Mouse (Mus musculus) intestine, postnatal 0 days (tissue): Measurements from ENCODE around the gene Zscan25. TPM values are rescaled to one million over a fixed set of nuclear protein-coding genes. Genes with fewer than 3 reads are reported as not detected.
"Not testable (repeated sequence)": the region's sequence is repeated elsewhere in the genome, so short reads cannot be mapped to it uniquely, and the experiment has no call there.

Experiments used
- ATAC-seq: fragments of 200-750 bp; cut with Nextera tagmentation; 2 replicates; pipeline ENCODE4 v1.8.0; 2017; ENCODE audit warnings: mild to moderate bottlenecking, moderate TSS enrichment, moderate library complexity
- H3K27ac ChIP-seq: fragments of 300-500 bp; sonication (generic); 2 replicates; pipeline ENCODE4 v1.5.1; 2014; ENCODE audit warnings: mild to moderate bottlenecking, low read depth, low read length, moderate library complexity
- H3K27me3 ChIP-seq: fragments of 300-500 bp; sonication (generic); replicated peaks from 2 replicates; pipeline ENCODE4 v1.6.1; 2014; ENCODE audit warnings: low read length, mixed read lengths; ENCODE audit not compliant: control insufficient read depth, insufficient read depth
- H3K36me3 ChIP-seq: fragments of 300-500 bp; sonication (generic); 2 replicates; pipeline ENCODE4 v1.6.1; 2014; ENCODE audit warnings: mild to moderate bottlenecking, moderate library complexity; ENCODE audit not compliant: control insufficient read depth, insufficient read depth
- H3K4me1 ChIP-seq: fragments of 300-500 bp; sonication (generic); replicated peaks from 2 replicates; pipeline ENCODE4 v1.6.1; 2014; ENCODE audit warnings: antibody characterized with exemption, low read length, mixed read lengths; ENCODE audit not compliant: control insufficient read depth, insufficient read depth
- H3K4me2 ChIP-seq: fragments of 300-500 bp; sonication (generic); replicated peaks from 2 replicates; pipeline ENCODE4 v1.6.1; 2014; ENCODE audit warnings: low read depth, mild to moderate bottlenecking, moderate library complexity
- H3K4me3 ChIP-seq: fragments of 300-500 bp; sonication (generic); 2 replicates; pipeline ENCODE4 v1.5.1; 2014; ENCODE audit warnings: low read depth, low read length
- H3K9ac ChIP-seq: fragments of 300-500 bp; sonication (generic); 2 replicates; pipeline ENCODE4 v1.6.1; 2014; ENCODE audit warnings: mild to moderate bottlenecking, low read depth, low read length
- H3K9me3 ChIP-seq: fragments of 300-500 bp; sonication (generic); 2 replicates; pipeline ENCODE4 v1.6.1; 2016; ENCODE audit warnings: mixed run types; ENCODE audit not compliant: control insufficient read depth
- CTCF ChIP-seq: sonication (generic); IDR thresholded peaks from 2 replicates; pipeline ENCODE4 v1.5.1; 2016; ENCODE audit warnings: low read depth, mild to moderate bottlenecking, control low read depth, antibody characterized with exemption, moderate library complexity
- WGBS: fragments of 180-500 bp; shearing (Covaris S2); extraction: QIAGEN DNeasy Blood & Tissue Kit; methylation state at CpG from one replicate; pipeline ENCODE4 v1.1.7; 2014; 5-methylcytosine and 5-hydroxymethylcytosine counted together
- polyA plus RNA-seq: library from polyadenylated mRNA; unstranded; fragments of >200 nt; fragmentation: Nextera tagmentation; extraction: Ambion mirVana; gene quantifications from 2 replicates; pipeline ENCODE4 v1.2.1, GENCODE M21; 2015

The Zscan25 gene
- polyA plus RNA-seq, 1 experiment from 2014 or later, result 0.14 TPM

DNA sequence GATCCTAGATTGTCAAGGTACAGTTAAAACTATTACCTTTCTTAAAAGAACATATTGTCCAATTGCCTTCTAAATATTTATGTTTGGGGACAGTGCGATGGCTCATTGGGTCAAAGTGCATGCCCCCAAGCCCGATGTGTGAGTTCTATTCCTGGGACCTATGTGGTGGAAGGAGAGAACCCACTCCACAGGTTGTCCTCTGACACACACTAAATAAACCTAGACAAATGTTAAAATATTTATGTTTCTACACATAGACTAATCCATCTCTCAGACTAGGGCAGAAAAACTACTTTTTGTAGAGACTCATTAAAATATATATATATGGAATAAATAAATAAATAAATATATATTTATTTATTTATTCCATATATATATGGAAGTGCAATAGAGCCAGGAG lies 352 bp upstream of the Zscan25 start:
- no peak for ATAC-seq
- no peaks in the 10 kb centered on the region for H3K9me3 ChIP-seq
- WGBS, result 83% methylated on average over 2 of the region's 2 CpGs
- no peak for TF ChIP-seq CTCF
- 0 out of 2 replicates have a peak overlapping the region, but pooled peaks have one; percentile 78 for H3K4me3 ChIP-seq
- H3K27ac ChIP-seq, result no peak overlapping the region
- peaks cover 19% of the 10 kb centered on the region for H3K36me3 ChIP-seq
- H3K27me3 ChIP-seq, result no peaks in the 10 kb centered on the region
- H3K4me1 ChIP-seq, result no peaks in the 10 kb centered on the region
- H3K9ac ChIP-seq, result no peak overlapping the region
- H3K4me2 ChIP-seq, result no peak overlapping the region; the same call in 1 of the 2 replicates

DNA sequence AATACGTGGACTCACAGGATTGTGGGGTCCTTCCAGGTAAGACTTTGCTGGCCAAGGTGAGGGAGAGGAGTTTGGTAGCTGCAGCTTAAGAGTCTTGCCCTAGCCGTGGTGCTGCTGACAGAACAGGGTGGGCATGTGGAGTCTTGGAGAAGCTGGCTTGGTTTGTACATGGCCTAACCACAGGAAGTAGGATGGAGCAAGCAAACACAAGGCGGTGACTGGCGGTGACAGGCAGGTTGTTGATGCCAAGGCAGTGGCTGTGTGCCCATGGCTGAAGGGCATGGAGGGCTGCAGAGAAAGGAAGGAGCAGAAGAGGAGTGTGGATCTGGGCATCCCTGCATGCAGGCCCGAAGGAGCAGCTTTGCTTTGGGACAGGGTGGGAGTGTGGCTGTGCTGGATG lies 8.1 kb downstream of the Zscan25 start:
- Histone ChIP-seq H3K4me3 (no peak overlapping the region), H3K36me3 (peaks cover 83% of the 10 kb centered on the region), H3K4me1 (no peaks in the 10 kb centered on the region), H3K27me3 (no peaks in the 10 kb centered on the region), H3K27ac (no peak overlapping the region), H3K9ac (no peak overlapping the region), H3K9me3 (no peaks in the 10 kb centered on the region), H3K4me2 (no peak overlapping the region)
- ATAC-seq, result no peak
- 96% methylated on average over 5 of the region's 5 CpGs for WGBS
- TF ChIP-seq CTCF, result no peak

DNA sequence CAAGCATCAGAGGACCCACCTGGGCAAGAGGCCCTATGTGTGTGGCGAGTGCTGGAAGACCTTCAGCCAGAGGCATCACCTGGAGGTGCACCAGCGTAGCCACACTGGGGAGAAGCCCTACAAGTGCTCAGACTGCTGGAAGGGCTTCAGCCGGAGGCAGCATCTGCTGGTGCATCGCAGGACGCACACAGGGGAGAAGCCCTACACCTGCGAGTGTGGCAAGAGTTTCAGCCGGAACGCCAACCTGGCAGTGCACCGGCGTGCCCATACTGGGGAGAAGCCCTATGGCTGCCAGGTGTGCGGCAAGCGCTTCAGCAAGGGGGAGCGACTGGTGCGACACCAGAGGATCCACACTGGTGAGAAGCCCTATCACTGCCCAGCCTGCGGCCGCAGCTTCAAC lies 10.4 kb downstream of the Zscan25 start:
- H3K4me3 ChIP-seq, result no peak overlapping the region
- no peaks in the 10 kb centered on the region for H3K4me1 ChIP-seq
- no peak overlapping the region for H3K27ac ChIP-seq
- no peak overlapping the region for H3K4me2 ChIP-seq
- no peak overlapping the region for H3K9ac ChIP-seq
- ATAC-seq, result 0 out of 2 replicates have a peak, but pooled peaks have one; percentile 5
- H3K36me3 ChIP-seq, result peaks cover 62% of the 10 kb centered on the region
- no peak for TF ChIP-seq CTCF
- H3K9me3 ChIP-seq, result no peaks in the 10 kb centered on the region
- WGBS, result 98% methylated on average over 16 of the region's 16 CpGs
- H3K27me3 ChIP-seq, result no peaks in the 10 kb centered on the region

DNA sequence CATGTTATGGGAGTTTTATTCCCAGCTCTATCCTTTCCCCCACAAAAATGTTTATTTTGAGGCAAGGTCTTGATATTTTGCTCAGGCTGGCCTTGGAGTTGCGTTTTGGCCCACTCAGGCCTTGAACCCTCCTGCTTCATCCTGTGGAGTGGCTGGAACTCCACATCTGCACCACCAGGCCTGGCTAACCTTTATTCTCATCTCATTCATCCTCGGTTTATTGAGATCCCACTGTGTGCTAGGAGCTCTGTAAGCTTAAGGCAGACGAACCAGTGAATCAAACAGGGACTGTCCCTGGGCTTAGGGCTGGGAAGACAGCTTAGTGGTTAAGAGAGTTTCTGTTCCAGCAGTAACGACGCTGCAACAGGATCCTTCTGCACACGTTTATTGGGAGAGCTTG lies 12.1 kb downstream of the Zscan25 start:
- ATAC-seq, result no peak
- Histone ChIP-seq H3K9me3 (no peaks in the 10 kb centered on the region), H3K27ac (no peak overlapping the region), H3K4me2 (no peak overlapping the region), H3K4me1 (no peaks in the 10 kb centered on the region), H3K9ac (no peak overlapping the region), H3K4me3 (no peak overlapping the region), H3K27me3 (no peaks in the 10 kb centered on the region), H3K36me3 (peaks cover 50% of the 10 kb centered on the region)
- WGBS, result 95% methylated on average over 6 of the region's 6 CpGs
- no peak for TF ChIP-seq CTCF

DNA sequence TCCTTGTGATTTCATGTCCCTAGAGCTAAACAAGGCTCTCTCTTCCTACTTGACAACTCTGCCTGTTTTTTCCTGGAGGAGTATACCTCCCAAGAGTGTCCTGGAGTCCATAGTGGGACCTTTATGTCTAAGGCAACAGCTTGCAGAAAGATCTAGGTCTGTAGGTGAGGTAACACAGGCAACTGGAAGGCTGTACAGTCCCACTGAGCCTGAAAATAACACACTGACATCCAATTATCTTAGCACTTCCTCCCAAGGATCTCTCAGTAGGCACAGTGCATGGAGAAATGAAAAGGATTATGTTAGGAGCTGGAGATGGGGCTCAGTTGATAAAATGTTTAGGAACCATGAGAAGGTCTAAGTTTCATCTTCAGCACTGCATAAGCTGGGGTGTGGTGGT lies 20.2 kb downstream of the Zscan25 start:
- H3K4me3 ChIP-seq, result no peak overlapping the region
- no peak for TF ChIP-seq CTCF
- H3K27me3 ChIP-seq, result no peaks in the 10 kb centered on the region
- H3K9ac ChIP-seq, result no peak overlapping the region
- no peaks in the 10 kb centered on the region for H3K36me3 ChIP-seq
- no peak overlapping the region for H3K4me2 ChIP-seq
- ATAC-seq, result no peak
- no peak overlapping the region for H3K27ac ChIP-seq
- H3K9me3 ChIP-seq, result no peaks in the 10 kb centered on the region
- no peaks in the 10 kb centered on the region for H3K4me1 ChIP-seq

DNA sequence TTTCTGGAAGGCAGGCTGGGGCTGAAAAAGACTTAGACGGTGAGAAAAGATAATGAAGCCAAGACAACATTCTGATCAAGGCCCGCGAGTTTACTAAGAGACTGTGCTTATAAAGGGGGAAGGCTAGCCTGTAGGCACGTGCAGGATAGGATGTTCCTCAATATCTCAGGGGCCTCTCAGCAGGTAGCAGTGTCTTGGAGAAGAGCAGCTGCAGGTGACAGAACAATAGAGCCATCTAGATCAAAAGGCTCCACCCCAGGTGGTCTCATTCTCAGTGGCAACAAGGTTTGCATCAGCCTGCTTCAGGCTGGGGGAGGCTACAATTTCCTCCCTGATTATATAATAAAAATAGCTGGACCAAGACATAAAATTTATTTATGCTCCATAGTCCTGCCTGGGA lies 21.5 kb downstream of the Zscan25 start:
- H3K9ac ChIP-seq, H3K27me3 ChIP-seq, H3K36me3 ChIP-seq, H3K9me3 ChIP-seq, H3K4me1 ChIP-seq, H3K4me2 ChIP-seq, ATAC-seq, H3K27ac ChIP-seq, H3K4me3 ChIP-seq: not testable (repeated sequence)
- 71% methylated on average over 4 of the region's 4 CpGs for WGBS

DNA sequence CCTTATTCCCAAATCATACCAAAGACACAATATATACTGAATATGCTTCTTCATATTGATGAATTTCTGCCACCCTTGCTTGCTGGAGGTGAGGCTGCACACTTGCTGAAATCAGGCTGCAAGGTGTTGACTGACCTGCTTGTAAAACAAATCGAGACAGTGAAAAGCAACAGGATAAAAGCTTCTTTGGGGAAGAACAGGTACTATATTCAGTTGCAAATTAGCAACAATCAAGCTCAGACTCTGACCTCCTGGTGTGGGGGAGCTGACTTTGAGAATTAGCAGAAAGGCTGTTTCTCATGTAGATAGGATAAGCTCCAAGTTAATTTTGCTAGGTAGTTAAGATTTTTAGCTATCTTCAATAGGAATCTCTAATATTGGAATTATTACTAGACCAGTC lies 22.1 kb downstream of the Zscan25 start:
- no peak for TF ChIP-seq CTCF
- H3K36me3 ChIP-seq, result no peaks in the 10 kb centered on the region
- H3K27ac ChIP-seq, result no peak overlapping the region
- no peaks in the 10 kb centered on the region for H3K27me3 ChIP-seq
- H3K9ac ChIP-seq, result no peak overlapping the region
- no peaks in the 10 kb centered on the region for H3K4me1 ChIP-seq
- no peak for ATAC-seq
- H3K4me2 ChIP-seq, result no peak overlapping the region
- WGBS, result 68% methylated on average over 1 of the region's 1 CpGs
- H3K4me3 ChIP-seq, result no peak overlapping the region
- no peaks in the 10 kb centered on the region for H3K9me3 ChIP-seq

DNA sequence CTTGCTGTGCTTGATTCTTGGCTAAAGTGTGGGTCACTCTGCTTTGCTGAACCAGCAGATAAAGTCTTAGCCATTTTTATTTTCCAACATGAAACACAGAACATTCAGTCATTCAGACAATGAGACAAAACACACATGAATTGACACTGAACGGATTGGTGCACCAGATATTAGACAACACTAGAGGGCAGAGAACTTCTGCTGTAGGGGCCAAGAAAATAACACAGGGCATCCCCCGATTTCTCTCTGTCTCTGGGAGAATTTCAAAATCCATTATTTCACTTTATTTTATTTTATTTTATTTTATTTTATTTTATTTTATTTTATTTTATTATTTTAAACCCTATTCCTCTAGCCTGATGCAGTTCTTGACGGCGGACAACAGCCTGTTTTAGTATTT lies 26.7 kb downstream of the Zscan25 start:
- not testable (repeated sequence) for H3K36me3 ChIP-seq, H3K9me3 ChIP-seq, H3K4me2 ChIP-seq, ATAC-seq, H3K27me3 ChIP-seq, H3K4me3 ChIP-seq, H3K4me1 ChIP-seq, H3K9ac ChIP-seq, H3K27ac ChIP-seq
- 85% methylated on average over 4 of the region's 4 CpGs for WGBS

DNA sequence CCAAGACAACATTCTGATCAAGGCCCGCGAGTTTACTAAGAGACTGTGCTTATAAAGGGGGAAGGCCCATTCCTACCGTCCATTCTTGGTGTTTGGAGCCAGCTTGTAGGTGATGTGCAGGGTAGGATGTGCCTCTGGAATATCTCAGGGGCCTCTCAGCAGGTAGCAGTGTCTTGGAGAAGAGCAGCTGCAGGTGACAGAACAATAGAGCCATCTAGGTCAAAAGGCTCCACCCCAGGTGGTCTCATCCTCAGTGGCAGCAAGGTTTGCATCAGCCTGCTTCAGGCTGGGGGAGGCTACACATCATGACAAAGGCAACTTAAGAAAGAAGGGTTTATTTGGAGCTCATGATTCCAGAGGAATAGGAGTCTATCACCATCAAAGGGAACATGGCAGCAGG lies 27.5 kb downstream of the Zscan25 start:
- not testable (repeated sequence) for H3K27me3 ChIP-seq, H3K9me3 ChIP-seq, H3K36me3 ChIP-seq, H3K4me2 ChIP-seq, ATAC-seq, H3K9ac ChIP-seq, H3K4me1 ChIP-seq, H3K27ac ChIP-seq, H3K4me3 ChIP-seq
- 87% methylated on average over 3 of the region's 3 CpGs for WGBS
